Mouse (Mus musculus) embryonic facial prominence, embryonic 12.5 days (tissue): Measurements from ENCODE around the gene Adra2b. TPM values are rescaled to one million over a fixed set of nuclear protein-coding genes. Genes with fewer than 3 reads are reported as not detected.

Source experiments
- ATAC-seq: fragments of 200-750 bp; cut with Nextera tagmentation; 2 replicates; pipeline ENCODE4 v1.8.0; 2017; ENCODE audit not compliant: insufficient number of reproducible peaks, insufficient read depth, low FRiP score, low TSS enrichment
- H3K27ac ChIP-seq: fragments of 300-500 bp; sonication (generic); 2 replicates; pipeline ENCODE4 v1.5.1; 2016; ENCODE audit warnings: mild to moderate bottlenecking
- H3K27me3 ChIP-seq: fragments of 300-500 bp; sonication (generic); 2 replicates; pipeline ENCODE4 v1.6.1; 2016; ENCODE audit warnings: mild to moderate bottlenecking, moderate library complexity
- H3K36me3 ChIP-seq: fragments of 300-500 bp; sonication (generic); 2 replicates; pipeline ENCODE4 v1.6.1; 2016; ENCODE audit warnings: mild to moderate bottlenecking
- H3K4me1 ChIP-seq: fragments of 300-500 bp; sonication (generic); 2 replicates; pipeline ENCODE4 v1.6.1; 2016
- H3K4me2 ChIP-seq: fragments of 300-500 bp; sonication (generic); replicated peaks from 2 replicates; pipeline ENCODE4 v1.6.1; 2016; ENCODE audit warnings: mild to moderate bottlenecking, moderate library complexity
- H3K4me3 ChIP-seq: fragments of 300-500 bp; sonication (generic); 2 replicates; pipeline ENCODE4 v1.5.1; 2016; ENCODE audit warnings: mild to moderate bottlenecking
- H3K9ac ChIP-seq: fragments of 300-500 bp; sonication (generic); 2 replicates; pipeline ENCODE4 v1.6.1; 2016; ENCODE audit warnings: mild to moderate bottlenecking, moderate library complexity
- H3K9me3 ChIP-seq: fragments of 300-500 bp; sonication (generic); 2 replicates; pipeline ENCODE4 v1.6.1; 2016; ENCODE audit warnings: mild to moderate bottlenecking, moderate library complexity
- WGBS: fragments of 180-500 bp; shearing (Covaris S2); methylation state at CpG from one replicate; pipeline ENCODE4 v1.1.7; 2016; 5-methylcytosine and 5-hydroxymethylcytosine counted together
- polyA plus RNA-seq: library from polyadenylated mRNA; unstranded; fragments of >200 nt; fragmentation: Nextera tagmentation; extraction: Ambion mirVana; gene quantifications from 2 replicates; pipeline ENCODE4 v1.2.1, GENCODE M21; 2016

The Adra2b gene
- polyA plus RNA-seq, 1 experiment from 2014 or later = 1.7 TPM

DNA sequence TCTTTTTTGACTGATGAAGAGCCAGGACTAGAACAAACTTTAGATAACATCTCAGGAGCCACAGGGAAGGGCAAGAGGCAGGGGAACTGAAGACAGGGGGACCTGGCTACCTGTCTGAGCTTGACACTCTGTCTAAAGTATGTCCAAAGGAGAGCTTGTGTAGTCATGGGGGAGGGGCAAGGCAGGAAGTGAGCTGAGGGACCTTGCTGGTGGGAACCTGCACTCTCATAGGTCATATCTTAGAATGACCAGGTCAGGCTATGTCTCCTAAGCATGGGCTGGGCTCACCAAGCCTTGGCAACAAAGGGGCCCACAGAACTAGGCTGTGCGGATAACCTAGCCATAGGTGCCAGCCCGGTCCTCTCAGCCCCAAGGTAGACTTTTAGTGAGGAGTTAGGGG is 9.1 kb downstream of the Adra2b start:
- no peak overlapping the region for H3K9ac ChIP-seq
- no peak overlapping the region for H3K4me3 ChIP-seq
- H3K27me3 ChIP-seq = peaks cover 8% of the 10 kb centered on the region; the same call in 1 of the 2 replicates
- H3K4me2 ChIP-seq = no peak overlapping the region
- no peak for ATAC-seq
- WGBS = 84% methylated on average over 2 of the region's 2 CpGs
- no peaks in the 10 kb centered on the region for H3K36me3 ChIP-seq
- H3K4me1 ChIP-seq = no peaks in the 10 kb centered on the region
- H3K27ac ChIP-seq = no peak overlapping the region
- H3K9me3 ChIP-seq = no peaks in the 10 kb centered on the region

DNA sequence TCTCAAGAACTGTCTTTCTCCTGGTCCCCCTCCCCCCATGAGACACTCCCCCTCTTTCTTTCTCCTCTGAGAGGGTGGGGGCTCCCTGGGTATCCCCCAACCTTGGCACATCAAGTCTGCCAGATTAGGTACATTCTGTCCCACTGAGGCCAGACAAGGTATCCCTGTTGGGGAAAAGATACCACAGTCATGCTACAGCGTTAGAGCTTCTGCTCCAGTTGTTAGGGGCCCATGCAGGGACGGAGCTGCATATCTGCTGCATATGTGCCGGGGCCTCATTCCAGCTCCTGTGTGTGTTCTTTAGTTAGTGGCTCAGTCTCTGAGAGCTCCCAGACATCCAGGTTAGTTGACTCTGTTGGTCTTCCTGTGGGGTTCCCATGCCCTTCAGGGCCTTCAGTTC is 11.1 kb downstream of the Adra2b start:
- no peak overlapping the region for H3K4me3 ChIP-seq
- no peaks in the 10 kb centered on the region for H3K36me3 ChIP-seq
- no peak overlapping the region for H3K9ac ChIP-seq
- WGBS = 92% methylated on average over 3 of the region's 3 CpGs
- H3K9me3 ChIP-seq = no peaks in the 10 kb centered on the region
- H3K27ac ChIP-seq = no peak overlapping the region
- H3K4me2 ChIP-seq = no peak overlapping the region
- H3K4me1 ChIP-seq = no peaks in the 10 kb centered on the region
- ATAC-seq = no peak
- no peaks in the 10 kb centered on the region for H3K27me3 ChIP-seq

DNA sequence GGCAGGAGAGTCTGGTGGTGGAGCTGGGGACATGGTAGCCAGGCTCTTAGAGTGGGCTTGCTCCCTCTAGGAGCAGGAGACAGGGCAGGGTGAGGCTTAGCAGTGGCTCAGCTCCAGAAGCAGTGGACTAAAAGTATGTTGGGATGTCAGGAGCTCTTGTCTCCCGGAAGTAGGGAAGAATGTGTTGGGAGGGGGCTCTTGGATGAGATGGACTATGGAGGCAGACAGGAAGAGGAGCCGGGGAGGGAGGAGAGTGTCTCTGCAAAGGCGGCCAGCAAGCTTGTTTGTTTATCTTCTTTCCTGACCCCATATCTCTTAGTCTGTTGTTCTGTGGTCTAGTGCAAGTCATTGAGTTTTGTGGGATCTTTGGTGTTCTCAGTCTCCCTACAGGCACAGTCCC is 12.1 kb downstream of the Adra2b start:
- no peaks in the 10 kb centered on the region for H3K36me3 ChIP-seq
- no peak overlapping the region for H3K27ac ChIP-seq
- H3K4me2 ChIP-seq = no peak overlapping the region
- no peaks in the 10 kb centered on the region for H3K27me3 ChIP-seq
- H3K4me1 ChIP-seq = no peaks in the 10 kb centered on the region
- 66% methylated on average over 3 of the region's 3 CpGs for WGBS
- H3K9me3 ChIP-seq = no peaks in the 10 kb centered on the region
- no peak for ATAC-seq
- H3K9ac ChIP-seq = no peak overlapping the region
- H3K4me3 ChIP-seq = no peak overlapping the region

DNA sequence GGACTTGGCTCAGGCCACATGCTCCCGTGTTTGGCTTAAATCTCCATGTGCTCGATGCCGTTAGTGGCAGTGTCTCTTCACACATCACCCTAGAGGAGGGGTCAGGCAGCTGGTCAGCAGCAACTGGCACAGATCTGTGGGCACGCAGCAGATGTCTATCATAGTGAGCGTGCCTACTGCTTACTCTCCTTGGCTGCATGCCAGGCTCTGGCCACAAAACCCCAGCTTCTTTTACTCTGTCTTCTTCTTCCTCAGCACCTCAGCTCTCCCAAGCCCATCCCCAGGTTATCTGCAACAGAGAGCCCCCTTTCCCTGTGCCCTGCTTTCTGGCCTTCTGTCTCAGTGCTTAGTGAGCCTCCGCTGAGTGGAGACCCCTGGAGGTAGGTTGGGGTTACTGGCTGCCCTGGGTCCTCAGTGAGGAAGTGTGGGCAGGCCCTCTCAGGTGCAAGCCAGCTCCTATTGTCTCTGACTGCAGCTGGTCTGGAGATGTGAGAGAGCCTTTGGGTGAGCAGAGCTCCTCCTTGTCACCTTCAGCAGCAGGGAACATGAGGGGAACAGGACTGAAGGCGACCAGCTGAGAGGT is 12.8 kb downstream of the Adra2b start:
- Histone ChIP-seq H3K9me3 (no peaks in the 10 kb centered on the region), H3K4me3 (no peak overlapping the region), H3K27me3 (no peaks in the 10 kb centered on the region), H3K36me3 (no peaks in the 10 kb centered on the region), H3K4me1 (no peaks in the 10 kb centered on the region), H3K4me2 (no peak overlapping the region), H3K9ac (no peak overlapping the region), H3K27ac (no peak overlapping the region)
- no peak for ATAC-seq
- 54% methylated on average over 7 of the region's 7 CpGs for WGBS

DNA sequence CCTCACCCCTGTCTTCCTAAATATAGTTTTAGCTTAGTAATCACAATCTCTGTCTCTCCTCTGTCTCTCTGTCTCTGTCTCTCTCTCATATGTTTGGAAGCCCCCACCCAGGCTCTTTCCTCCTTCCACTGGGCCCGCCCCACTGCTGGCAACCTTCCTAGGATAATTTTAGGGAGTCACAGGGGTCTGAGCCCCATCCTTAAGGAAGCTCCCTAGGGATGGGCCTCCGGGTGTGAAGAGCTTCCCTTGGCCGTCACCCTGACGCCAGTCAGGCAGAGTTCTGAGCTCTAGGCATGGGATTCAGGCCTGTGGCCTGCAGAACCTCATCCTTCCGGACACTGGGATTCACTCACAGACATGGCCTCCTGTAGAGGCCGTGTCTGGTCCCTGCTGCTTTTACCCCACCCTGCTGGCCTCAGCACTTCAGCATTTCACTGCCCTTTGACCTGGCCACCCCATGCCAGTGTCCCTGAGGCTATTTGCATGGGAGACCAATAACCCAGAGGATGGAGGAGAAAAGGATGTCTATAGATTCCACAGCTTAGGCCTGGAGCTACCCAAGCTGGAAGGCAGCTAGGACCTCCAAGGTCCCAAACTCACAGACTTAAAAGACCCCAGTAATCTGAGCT is 13.5 kb downstream of the Adra2b start:
- 74% methylated on average over 6 of the region's 6 CpGs for WGBS
- Histone ChIP-seq H3K27ac (no peak overlapping the region), H3K9me3 (no peaks in the 10 kb centered on the region), H3K27me3 (no peaks in the 10 kb centered on the region), H3K36me3 (no peaks in the 10 kb centered on the region), H3K4me3 (no peak overlapping the region), H3K4me2 (no peak overlapping the region), H3K9ac (no peak overlapping the region), H3K4me1 (no peaks in the 10 kb centered on the region)
- no peak for ATAC-seq

DNA sequence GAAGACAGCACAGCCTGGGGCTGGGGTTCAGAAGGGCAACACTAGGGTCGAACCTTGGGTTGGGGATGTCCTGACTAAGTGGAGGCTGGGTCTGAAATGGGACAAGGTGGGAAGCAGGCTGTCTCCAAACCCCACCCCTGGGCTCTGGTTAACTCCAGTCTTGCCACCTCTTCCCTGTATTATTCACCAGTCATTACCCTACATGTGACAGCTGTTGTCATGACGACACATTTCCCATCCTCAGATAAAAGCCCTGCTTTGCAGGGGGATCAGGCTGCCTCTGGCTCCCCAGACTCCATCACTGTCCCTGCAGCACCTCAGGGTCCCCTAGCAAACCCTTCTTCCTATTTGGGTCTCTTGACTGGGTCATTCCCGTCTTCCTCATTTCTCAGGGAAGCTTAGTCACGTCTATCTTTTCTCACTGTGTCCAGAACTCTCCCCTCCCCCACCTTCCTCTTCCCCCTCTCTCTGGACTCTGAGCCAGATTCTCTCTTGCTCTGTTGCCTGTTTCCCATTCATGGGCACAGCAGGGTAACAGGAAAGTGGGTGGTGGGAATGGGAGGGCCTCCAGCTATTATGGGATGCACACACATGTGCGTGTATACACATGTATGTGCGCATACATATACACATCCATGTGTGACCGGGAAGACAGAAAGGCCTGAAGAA is 15.1 kb downstream of the Adra2b start:
- Histone ChIP-seq H3K9me3 (no peaks in the 10 kb centered on the region), H3K4me1 (no peaks in the 10 kb centered on the region), H3K27me3 (no peaks in the 10 kb centered on the region), H3K4me3 (no peak overlapping the region), H3K4me2 (no peak overlapping the region), H3K36me3 (no peaks in the 10 kb centered on the region), H3K9ac (no peak overlapping the region), H3K27ac (no peak overlapping the region)
- 72% methylated on average over 7 of the region's 7 CpGs for WGBS
- ATAC-seq = no peak

DNA sequence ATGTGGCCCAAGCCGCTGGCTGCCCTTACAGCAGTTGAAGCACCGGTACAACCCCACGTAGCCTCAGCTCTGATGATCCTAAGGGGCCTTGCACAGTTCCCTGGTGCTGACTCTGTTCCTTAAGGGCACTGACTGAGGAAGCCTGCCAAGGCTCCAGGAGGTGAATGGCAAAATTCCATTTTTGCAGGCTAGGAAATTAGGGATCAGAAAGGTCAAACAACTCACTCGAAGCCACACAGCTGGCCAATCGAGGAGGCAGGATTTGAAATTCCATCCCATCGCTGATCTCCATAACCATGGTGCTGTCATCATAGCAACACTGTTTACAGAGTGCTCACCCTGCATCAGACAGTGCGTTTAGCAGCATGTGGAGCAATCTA is 15.6 kb downstream of the Adra2b start:
- H3K4me1 ChIP-seq = no peaks in the 10 kb centered on the region
- H3K4me3 ChIP-seq = no peak overlapping the region
- H3K9me3 ChIP-seq = no peaks in the 10 kb centered on the region
- no peaks in the 10 kb centered on the region for H3K27me3 ChIP-seq
- no peak for ATAC-seq
- no peak overlapping the region for H3K9ac ChIP-seq
- no peaks in the 10 kb centered on the region for H3K36me3 ChIP-seq
- H3K27ac ChIP-seq = no peak overlapping the region
- WGBS = 62% methylated on average over 7 of the region's 7 CpGs
- no peak overlapping the region for H3K4me2 ChIP-seq

DNA sequence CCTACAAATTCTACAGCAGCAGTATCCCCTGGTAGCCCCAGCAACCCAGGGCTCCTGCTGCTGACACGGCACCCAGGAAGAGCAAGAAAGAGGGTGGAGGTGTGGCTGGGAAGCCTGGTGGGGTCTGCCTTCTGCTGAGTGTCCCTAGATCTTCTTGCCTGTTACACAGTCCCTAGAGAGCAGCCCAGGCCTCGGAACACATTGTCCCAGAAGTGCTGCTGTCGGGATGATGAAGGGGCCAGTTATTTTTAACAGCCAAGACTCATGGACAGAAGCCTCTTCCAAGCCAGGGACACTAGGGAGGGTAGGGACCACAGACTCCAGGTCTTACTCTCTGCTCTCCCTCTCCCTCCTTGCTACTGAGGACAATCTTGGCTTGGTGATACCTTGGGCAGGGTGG is 16.2 kb downstream of the Adra2b start:
- ATAC-seq = no peak
- H3K9me3 ChIP-seq = no peaks in the 10 kb centered on the region

DNA sequence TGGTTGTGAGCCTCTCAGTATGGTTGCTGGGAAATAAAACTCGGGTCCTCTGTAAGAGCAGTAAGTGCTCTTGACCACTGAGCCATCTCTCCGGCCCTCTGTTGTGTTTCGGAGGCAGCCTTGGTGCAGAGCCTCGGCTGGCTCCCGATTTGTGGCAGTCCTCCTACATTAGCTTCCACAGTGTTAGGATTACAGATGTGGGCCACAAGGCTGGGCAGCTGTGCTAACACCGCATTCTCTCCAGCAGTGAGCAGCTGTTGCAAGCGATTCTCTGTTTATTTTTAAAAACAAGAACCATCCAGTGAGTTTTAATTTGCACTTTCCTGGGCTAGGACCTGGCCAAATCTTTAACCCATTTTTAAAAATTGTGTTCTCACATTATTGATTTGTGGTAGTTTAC is 20.9 kb downstream of the Adra2b start:
- Histone ChIP-seq H3K9me3 (no peaks in the 10 kb centered on the region), H3K4me1 (no peaks in the 10 kb centered on the region), H3K27ac (no peak overlapping the region), H3K4me3 (no peak overlapping the region), H3K27me3 (no peaks in the 10 kb centered on the region), H3K36me3 (no peaks in the 10 kb centered on the region), H3K9ac (no peak overlapping the region), H3K4me2 (no peak overlapping the region)
- no peak for ATAC-seq
- 64% methylated on average over 7 of the region's 7 CpGs for WGBS

More for the DNA sequence above, 16.2 kb downstream of the Adra2b start:
- Histone ChIP-seq H3K27ac (no peak overlapping the region), H3K4me3 (no peak overlapping the region), H3K36me3 (no peaks in the 10 kb centered on the region), H3K9ac (no peak overlapping the region), H3K4me2 (no peak overlapping the region), H3K27me3 (no peaks in the 10 kb centered on the region), H3K4me1 (no peaks in the 10 kb centered on the region)
- 80% methylated on average over 3 of the region's 3 CpGs for WGBS

DNA sequence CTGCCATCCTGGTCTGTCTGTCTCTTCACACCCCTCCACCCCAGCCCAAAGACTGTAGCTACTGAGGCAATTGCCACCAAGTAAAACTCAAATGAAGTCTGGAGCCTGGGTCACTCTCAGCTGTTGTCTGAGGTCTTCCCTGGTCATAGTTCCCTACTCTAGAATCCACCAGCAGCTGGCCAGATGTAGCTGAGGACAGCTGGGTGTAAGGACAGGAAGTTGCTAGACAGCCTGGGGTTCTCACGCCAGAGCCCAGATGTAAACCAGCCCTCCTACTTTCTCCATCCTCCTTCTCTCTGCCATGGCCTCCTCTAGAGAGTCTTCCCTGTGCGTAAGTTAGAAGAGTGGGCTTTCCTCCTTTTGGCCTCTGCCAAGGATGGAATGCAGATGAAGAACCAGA is 24.5 kb downstream of the Adra2b start:
- Histone ChIP-seq H3K27me3 (no peaks in the 10 kb centered on the region), H3K4me3 (no peak overlapping the region), H3K9me3 (no peaks in the 10 kb centered on the region), H3K36me3 (no peaks in the 10 kb centered on the region), H3K27ac (no peak overlapping the region), H3K4me2 (no peak overlapping the region), H3K9ac (no peak overlapping the region), H3K4me1 (no peaks in the 10 kb centered on the region)
- ATAC-seq = no peak
- 61% methylated on average over 2 of the region's 2 CpGs for WGBS

DNA sequence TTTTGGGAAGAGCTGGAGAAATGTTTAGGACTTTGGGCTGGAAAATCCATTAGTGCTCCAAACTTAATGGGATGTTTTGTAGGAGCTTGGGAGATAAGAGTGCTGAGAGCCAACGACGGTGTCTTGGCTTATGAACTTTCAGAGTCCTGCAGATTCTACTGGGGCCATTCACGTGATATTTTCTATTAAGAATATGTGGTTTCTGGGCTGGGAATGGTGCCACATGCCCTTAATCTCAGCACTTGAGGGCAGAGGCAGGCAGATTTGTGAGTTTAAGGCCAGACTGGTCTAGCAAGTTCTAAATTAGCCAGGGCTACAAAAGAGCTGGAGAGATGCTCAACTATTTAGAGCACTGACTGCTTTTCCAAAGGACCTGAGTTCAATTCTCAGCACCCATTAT is 27.3 kb downstream of the Adra2b start:
- no peak overlapping the region for H3K9ac ChIP-seq
- ATAC-seq = no peak

DNA sequence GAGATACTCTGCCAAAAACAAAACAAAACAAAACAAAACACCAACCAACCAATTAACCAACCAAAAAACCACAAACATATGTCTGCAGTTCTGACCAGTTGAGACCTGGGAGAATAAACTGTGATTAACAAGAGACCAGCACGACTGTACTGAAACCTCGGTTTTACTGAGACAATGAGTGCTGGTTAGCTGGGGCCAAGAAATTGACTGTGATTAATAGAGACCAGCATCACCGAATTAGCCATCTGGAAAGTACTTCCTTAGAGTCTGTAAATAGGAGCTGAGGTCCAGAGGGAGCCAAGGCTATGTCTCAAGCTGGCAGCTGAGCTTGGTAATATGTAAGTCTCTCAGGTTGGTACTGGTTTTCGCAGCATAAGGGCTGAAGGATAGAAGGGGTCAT is 27.8 kb downstream of the Adra2b start:
- Histone ChIP-seq H3K9ac (no peak overlapping the region), H3K27ac (no peak overlapping the region), H3K4me2 (no peak overlapping the region), H3K36me3 (no peaks in the 10 kb centered on the region), H3K4me3 (no peak overlapping the region), H3K9me3 (no peaks in the 10 kb centered on the region), H3K27me3 (no peaks in the 10 kb centered on the region), H3K4me1 (no peaks in the 10 kb centered on the region)
- no peak for ATAC-seq
- WGBS = 67% methylated on average over 4 of the region's 4 CpGs

More for the DNA sequence above, 27.3 kb downstream of the Adra2b start:
- no peak overlapping the region for H3K27ac ChIP-seq
- no peak overlapping the region for H3K4me2 ChIP-seq
- H3K36me3 ChIP-seq = no peaks in the 10 kb centered on the region
- H3K4me3 ChIP-seq = no peak overlapping the region
- H3K9me3 ChIP-seq = no peaks in the 10 kb centered on the region
- no peaks in the 10 kb centered on the region for H3K27me3 ChIP-seq
- WGBS = 79% methylated on average over 3 of the region's 3 CpGs
- H3K4me1 ChIP-seq = no peaks in the 10 kb centered on the region
